Mouse (Mus musculus) embryo, embryonic 11.5 days (tissue): ENCODE results near the gene Sap30.
A peak's percentile ranks its signal among the peaks of the same experiment; 100 is the strongest.
"Not testable (repeated sequence)": the region's sequence is repeated elsewhere in the genome, so short reads cannot be mapped to it uniquely, and the experiment has no call there.

Experiments
- DNase-seq: peaks from one replicate; pipeline ENCODE4 v3.0.0-alpha.2; 2012; ENCODE audit warnings: low read depth, low spot score

The Sap30 gene

DNA sequence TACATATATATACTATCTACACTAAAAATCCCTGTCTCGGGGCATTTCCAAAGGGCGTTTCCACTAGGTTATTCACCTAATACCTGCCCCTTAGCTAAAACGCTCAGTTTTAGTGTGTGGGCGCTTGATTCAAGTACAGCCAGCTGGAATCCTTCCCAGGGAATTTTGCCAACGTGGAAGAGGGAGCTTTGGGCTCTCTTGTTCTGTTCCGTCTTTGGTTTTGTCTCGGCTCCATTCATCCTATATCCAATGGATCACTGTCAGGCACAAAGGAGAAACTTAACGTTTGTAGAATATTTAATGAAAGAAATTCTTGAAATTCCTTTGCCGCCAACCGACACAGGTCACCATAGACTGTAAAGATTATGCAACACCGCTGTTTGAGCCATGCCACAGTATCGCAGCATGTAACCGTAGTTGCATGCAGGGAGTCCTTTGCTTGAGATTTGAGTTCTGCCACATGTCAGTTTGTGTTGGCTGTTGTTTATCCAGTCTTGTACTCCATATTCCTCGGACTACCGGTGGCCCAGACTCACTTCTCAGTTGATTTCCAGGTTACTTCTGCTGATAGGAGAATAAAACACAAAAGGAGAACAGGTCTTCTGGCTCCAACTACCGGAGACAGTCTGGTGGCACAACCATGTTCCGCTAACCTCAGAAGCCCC lies 11.3 kb upstream of the Sap30 start:
- no peak for DNase-seq

DNA sequence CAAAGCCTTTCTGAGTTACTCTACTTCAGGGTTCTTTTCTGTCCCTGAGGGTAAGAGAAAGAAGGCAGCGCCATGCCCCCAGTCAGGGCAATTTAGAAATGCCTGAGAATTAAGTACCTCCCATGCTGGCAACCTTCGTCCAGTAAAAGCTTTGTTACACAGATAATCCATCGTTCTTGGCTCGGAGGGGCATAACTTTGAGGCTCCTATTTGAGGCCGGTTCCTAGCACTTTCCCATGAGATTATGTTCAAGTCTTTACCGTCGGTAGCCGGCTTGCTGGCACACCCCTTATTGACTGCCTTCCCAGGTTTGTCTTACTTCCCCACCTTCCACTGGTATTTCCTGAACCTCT lies 10.8 kb upstream of the Sap30 start:
- DNase-seq, result no peak

DNA sequence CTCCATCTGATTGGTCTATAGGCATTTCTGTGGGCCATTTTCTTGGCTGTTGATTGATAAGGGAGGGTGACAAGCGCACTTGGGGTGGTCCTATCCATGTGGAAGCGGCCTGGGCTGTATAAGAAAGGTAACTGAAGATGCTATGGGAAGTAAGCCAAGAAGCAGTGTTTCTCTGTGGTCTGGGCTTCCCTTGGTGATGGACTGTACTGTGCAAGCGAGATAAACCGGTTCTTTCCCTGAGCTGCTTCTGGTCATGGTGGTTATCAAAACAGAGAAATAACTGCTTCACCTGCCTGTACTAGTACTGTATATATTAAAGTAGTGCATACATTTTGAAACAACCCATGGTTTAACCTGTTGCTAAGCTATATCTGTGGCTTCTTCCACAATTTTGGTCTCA lies 4.2 kb upstream of the Sap30 start:
- no peak for DNase-seq

DNA sequence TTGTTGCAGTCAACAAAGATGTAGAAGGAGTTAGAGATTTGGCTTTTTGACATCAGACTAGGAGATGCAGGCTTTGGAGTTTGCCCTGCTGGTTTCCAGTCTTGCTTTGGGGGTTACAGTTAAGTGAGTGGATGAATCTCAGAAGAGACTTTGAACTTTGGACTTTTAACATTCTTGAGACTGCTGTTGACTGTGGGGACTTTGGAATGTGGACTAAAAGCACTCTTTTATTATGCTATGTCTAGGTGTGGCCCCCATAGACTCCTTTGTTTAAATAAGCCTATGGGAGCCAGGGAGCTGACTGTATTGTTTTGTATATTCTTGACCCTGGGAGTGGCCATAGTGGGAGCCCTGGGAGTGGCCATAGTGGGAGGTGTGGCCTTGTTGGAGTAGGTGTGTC lies 2.2 kb upstream of the Sap30 start:
- no peak for DNase-seq

DNA sequence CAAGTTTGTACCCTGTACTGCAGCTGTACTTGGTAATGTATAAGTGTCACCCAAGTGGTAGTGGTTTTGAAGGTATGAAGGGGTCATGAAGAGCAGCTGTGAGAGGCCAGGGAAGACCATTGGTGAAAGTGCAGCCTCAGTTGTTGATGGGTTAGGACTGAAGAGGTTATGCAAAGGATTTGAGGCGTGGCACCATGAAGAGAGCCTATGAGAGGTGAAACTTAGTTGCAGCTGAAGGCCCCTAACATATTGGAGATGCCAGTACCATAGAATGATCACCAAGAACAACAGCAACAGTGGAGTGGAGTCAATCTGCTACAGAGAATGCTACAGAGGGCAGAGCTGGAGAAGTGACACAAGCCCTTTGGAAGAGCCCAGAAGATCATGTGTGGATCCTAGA lies 1.7 kb upstream of the Sap30 start:
- no peak for DNase-seq

DNA sequence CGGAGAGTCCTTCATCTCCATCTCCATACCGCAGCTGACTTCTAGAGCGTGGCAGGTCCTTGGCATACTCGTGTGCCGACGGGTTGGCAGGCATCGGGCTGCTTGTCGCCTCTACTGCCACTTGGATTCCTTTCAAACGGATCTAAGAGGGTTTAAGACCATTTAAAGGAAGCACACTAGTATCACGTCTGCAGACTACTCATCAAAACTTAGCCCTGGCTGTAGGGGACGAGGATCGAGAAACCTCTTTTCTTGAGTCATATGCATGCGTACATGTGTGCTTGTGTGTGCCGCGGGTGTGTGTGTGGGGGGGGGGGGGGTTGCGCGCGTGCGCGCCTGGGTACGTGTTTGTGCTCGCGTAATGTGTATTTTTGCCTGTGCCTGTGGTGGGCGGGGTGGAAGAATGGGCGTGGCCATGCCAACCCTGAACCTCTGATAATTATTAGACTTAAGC lies 679 bp upstream of the Sap30 start:
- peak; percentile 32 for DNase-seq

DNA sequence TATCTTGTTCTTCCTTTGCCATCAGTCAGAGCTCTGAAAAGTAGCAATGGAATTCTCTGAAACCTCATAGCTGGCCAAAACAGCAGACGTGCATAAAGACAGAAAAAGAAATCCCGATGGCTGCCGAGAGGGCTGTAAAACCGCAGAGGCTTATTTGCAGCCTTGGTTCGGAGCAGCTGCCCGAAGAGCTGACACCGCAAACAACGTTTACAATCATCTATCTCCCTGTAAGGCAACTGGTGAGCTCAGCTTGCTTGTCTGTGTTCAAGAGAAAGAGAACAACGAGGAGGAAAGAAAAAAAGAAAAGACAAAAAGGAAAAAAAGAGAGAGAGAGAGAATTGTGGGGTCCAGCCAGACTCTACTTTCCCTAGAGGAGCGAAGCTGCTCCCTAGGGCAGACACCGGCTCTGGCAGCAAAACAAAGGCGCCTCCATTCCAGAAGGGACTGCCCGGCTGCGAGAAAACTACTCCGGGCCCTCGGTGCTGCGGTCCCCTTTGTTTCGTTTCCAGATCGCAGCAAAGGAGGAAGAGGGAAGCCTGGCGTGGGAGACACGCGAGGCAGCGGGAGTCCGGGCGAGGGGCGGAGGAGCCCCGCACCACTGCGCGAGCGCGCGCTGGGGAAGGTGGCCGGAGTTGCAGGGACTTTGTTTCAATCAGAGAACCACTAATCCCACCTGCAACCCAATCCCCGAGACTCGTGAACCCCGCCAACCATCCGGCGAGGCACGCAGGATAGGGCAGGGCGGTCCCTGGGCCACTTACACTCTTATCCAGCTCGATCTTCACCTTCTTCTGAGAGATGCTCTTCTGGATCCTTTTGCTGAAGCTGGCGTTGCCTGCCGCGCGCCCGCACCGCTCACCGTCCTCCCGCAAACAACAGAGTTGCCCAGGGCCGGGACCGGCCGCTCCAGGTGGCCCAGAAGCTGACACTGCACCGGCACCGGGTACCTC lies 894 bp downstream of the Sap30 start:
- peak; percentile 43 for DNase-seq

DNA sequence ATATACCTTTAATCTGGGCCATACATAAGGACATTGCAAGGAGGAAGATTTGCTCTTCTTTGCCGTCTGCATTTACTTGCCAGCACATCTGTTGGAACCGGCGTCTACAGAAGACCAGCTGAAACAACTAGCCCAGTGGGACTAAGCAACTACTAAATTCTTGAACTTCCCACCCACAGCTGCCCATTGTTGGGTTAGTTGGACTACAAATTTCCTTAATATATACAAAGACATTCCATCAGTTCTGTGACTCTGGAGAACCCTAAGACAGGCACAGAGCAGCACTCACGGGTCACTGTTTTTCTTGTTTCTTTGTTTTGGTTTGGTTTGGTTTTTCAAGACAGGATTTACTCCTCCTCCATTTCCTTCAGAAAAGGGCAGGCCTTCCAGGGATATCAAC lies 7.1 kb downstream of the Sap30 start:
- no peak for DNase-seq

DNA sequence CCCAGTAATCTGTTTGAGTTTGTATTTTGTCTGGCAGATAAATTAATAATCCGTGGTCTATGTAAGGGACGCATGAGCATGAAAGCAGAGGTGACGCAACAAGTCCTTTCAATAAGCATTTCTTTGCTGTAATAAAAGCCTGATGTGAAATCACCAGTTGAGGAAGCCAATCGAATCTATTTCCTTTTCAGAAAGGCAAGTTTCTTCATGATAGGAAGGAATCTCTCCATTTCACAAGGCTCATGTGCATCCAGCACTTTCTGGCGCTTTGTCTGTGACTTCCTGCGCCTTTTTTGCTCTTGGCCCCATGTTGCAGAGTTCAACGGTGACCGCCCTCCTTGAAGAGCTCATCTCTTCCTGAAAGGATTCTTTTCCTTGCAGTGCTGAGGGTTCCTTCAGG lies 8.0 kb downstream of the Sap30 start:
- DNase-seq, result no peak

DNA sequence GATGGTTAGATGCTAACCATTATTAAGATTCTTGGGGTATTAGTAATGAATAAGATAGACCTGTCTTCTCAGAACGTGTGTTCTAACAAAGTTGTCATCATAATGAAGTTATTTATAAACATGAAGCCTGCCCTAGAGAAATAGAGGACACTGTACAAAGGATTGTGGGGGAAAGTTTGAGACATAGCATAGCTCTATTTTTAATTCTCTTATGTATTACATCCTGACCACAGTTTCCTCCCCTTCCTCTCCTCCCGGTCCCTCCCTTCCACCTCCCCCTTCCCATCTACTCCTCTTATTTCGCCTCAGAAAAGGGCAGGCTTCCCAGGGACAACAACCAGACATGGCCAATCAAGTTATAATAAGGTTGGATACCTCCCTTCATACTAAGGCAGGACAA lies 9.3 kb downstream of the Sap30 start:
- no peak for DNase-seq

DNA sequence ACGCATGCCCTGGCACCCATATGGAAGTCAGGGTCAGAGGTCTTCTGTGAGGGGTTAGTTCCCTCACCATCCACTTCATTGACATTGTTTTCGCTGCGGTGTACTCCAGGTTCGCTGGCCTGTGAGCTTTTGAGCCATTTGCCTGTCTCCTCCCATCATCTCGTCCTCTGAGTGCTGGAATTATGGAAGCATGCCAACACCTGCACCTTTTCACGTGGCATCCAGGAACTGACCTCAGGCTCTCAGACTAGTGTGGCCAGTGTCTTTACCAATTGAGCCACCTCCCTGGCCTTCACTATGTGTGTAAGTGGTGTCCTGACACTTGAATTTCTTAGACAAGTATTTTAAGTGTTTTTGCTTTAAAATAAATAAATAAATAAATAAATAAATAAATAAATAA lies 13.9 kb downstream of the Sap30 start:
- no peak for DNase-seq

DNA sequence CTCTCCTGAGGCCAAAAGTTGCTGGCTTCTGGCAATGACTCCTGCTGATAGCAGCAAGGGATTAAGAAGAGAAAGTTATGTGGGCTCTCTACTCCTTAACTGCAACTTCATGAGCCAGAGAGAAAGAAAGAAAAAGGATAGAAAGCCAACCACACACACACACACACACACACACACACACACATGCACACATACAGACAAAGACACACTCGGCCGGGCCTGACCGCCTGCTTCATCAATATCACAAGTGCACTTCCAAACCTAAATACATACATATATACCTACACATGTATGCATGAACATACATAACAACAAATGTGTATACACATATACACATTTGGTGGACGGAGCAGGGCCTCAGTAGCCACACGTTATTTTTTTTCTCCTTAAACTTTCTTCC lies 16.8 kb downstream of the Sap30 start:
- no peak for DNase-seq

DNA sequence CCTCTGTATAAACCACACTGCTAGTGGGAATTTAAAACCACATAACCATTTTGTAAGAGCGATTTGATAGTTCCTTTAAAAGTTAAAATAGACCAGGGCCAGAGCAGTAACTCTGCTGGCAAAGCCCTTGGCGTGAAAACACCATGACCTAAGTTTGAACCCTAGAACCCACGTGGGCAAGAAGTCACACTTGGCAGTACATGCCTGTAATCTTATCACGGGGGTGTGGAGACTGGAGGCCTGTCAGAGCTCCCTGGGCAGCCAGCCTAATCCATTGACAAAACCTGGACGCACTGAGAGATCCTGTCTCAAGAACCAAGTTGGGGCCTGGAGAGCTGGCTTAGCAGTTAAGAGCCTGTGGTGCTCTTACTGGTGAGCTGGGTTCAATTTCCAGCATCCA lies 19.0 kb downstream of the Sap30 start:
- DNase-seq, result no peak

DNA sequence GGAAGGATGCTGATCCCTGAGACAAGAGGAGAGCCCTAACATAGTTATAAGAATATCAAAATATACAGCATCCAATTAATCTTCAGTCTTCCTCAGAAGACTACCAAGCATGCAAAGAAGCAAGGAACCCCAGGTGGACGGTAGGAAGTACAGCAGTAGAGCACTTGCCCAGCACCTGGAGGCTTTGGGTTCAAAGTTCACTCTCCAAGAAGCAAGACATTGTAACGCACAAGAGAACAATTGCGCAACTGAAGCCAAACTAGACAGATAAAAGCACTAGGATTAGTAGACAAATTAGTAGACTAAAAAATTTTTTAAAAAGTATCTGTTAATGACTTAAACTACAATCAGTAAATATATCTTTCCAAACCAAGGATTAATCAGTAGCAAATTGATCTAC lies 23.9 kb downstream of the Sap30 start:
- DNase-seq, result no peak

DNA sequence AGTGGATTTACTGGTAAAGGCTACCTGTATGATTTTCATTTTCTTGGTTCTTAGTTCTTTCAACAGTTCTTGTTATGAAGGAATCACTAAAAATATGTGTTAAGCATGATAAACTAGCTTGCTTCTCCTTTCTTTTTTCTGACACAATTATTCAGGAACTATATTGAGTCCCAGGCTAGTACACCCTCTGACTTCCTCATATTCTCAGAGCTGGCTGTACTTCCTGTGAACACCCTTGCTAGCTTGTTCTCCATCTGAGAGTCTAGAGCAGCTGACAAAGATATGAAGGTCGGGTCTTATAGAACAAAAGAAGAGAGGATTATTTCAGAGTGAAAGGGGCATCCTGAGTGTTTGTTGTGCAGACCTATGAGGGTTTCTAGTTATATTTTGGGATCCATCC lies 24.8 kb downstream of the Sap30 start:
- no peak for DNase-seq

DNA sequence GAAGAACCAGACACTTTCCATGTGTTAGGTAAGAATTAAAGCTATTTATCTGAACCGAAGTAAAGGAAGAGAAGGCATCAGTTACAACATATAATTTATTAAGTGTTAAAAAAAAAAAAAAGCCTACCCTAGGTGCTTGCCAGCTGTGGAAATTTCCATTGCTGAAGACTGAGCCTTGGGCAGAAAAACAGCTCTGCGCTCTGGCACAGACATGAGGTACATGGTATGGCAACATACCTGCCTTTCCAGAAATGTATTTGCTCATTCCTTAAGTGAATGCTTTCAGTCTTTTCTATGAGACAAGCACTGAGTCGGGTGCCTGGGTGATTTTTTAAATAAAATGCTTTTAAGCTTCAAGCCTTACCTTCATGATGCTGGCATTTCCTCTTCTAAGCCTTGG lies 29.7 kb downstream of the Sap30 start:
- no peak for DNase-seq

DNA sequence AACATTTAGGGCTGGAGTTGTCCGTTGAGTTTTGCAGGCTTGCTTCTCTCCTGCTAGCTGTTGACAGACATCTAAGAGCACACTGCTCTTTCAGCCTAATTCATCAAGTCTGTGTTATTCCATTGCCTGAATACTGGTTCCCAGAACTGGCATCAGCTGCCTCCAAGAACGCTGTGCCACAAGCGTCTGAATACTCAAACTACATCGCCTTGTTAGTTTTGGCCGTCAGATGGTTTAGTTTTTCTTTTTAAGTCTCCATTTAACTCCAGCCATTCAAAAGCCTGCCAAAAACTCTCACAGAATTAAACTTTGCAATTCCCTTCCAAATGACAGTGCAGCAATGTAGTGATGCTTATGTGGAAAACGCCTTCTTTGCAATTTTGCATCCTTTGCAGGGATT lies 30.5 kb downstream of the Sap30 start:
- DNase-seq, result no peak

DNA sequence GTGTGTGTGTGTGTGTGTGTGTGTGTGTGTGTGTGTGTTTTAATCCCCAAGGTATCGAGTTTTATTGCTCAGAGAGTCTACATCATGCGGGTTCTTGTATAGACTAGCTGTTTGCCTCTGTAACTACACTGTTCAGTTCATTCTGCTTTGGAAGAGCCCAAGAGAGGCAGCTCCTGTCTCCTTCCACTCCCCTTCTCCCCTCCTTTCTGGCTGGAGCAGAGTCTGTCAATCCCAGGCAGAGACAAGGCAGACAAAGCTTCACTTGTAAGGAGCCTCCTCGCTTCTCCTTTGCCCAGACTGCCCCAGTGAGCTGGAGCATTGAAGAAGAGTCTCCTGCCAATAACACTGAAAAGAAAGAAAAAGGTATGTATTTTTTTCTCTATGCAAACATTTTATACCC lies 31.9 kb downstream of the Sap30 start, which contains the start of gene Scrg1:
Gene Scrg1, plus strand, starts transcription at position 159 of the 400 bp plus-strand sequence.
- no peak for DNase-seq

DNA sequence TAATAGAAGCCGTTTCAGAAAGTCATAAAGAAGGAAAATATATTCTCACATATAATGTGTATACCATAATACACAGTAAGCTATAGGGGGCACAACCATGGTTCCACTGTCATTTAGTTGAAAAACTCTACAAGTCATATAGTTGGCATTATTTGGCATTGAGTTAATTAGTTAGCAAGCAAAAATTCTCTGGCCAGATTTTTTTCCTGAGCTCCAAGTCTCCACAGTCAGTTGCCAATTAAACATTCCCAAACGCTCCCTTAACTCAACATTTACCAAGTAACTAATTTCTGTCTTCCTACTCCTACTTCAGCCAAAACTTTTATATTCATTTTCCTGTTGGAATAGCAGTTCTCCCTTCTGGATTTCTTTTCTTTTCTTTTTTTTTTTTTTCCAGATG lies 34.3 kb downstream of the Sap30 start:
- DNase-seq, result no peak

DNA sequence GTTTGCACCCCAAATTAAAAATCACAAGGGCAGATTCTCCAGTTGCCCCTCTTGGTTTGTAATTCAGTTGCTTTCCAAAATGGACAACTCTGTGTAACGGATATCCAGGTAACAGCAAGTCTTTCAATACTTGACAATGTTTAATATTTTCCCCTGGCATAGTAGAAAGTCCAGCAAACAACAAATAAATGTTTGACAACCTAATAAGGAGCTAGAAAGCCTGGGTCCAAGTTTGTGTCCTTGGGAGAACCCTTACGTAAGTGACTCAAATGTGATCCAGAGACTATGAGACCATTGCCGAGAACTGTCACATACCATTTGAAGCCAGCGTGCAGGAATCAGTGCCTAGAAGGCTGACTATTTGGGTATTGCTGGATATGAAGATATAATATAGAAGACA lies 35.8 kb downstream of the Sap30 start:
- DNase-seq, result no peak

DNA sequence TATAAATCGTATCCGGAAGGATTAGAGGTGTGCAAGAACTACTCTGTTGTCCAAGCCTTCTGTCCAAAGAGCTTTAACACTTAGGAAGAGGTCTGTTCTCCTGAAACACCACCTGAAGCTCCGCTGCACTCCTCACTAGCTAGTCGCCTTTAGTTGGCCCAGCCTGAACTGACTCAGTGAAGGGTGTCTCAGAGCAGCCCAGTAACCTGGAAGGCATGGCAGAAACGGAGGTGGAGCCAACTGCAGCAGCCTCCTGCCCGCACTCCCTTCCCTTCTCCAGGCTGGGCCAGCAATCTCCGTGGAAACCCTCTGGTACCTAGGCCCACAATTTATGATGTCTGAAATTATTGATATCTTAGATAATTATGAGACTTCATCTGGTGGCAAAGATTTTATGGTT lies 36.9 kb downstream of the Sap30 start:
- no peak for DNase-seq

DNA sequence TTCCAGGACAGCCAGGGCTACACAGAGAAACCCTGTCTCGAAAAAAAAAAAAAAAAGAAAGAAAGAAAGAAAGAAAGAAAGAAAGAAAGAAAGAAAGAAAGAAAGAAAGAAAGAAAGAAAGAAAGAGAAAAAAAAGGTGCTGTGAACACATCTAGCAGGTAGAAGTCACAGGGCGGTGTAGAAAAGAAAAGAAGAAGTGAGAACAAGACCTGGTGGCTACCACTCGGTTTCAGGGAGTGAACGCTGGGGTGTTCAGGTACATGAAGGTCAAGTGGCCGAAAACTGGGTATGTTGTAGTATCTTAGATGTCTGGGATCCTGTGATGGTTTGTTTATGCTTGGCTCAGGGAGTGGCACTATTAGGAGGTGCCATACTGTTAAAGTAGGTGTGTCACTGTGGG lies 41.8 kb downstream of the Sap30 start:
- not testable (repeated sequence) for DNase-seq

DNA sequence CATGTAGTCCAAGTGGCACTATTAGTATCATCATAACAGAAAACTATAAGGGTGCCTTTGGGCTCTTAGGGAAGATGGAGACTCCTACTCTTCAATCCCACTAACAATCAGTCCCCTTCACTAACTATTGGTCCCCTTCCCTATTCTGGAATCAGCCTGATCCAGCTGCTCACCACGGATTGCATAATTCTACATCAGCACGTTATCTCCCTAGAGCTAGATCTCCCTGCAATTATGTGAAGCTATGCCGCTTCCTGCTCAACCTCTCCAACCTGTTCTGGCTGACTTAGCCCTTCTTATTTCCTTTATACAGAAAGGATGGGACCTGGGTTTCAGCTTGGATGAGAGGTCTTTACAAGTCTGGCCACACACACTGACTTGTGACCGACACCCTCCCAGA lies 44.4 kb downstream of the Sap30 start:
- DNase-seq, result no peak
